ENCODE assay signal across 7 mouse cellular contexts in the genomic region with DNA sequence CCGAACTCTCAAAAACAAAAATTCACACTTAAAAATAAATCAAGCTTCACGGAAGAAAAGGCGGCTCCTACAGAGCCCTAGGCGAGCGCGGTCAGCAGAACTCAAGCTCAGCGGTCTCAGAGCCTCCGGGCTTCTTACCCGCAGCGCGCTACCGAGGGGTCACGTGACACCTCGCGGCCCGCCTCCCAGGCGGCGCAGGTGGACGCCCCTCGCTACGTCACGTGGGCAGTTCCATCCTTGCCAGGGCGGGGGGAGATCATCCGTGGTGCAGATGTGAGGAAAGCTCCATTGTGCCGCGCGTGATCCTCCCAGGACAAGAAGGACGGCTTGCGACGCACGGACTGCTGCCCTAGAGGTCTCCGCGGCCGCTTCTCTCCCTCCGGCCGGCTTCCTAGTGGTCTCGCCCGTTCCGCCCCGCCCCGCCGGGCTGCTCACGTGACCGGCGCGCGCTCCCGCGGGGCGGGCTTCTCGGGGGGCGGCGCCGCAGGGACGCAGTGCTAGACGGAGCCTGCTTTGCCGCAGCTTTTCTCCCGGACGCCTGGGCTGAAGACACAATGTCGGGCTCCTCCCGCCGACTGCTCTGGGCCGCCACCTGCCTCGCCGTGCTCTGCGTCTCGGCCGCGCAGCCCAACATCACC. TPM values are rescaled to one million over a fixed set of nuclear protein-coding genes. Genes with fewer than 3 reads are reported as not detected.
DNase-seq lines count a peak whose midpoint lies in the region; ATAC-seq lines count a peak whose summit lies in the region.

A gene (plus strand): TSS at position 434 of the 638 bp plus-strand sequence.

- intact Hi-C loops in left cerebral cortex, postnatal 36 days (cut with DNase I) = loop anchor here (2.0 to 10.0 kb wide), 3 partner anchors 164 to 756 kb away; a partner anchor contains a TSS

- under 1% methylated on average over 61 of the region's 69 CpGs for WGBS in intestine, embryonic 16.5 days
- under 1% methylated on average over 67 of the region's 69 CpGs for WGBS in midbrain, embryonic 11.5 days

- peak within 1 kb of the TSS; percentile 96 for H3K27ac ChIP-seq in intestine, embryonic 16.5 days (ENCODE audit: low read length)
- H3K27ac ChIP-seq in midbrain, embryonic 11.5 days (ENCODE audit: low read depth, low read length) = peak within 1 kb of the TSS; percentile 93

- H3K4me1 ChIP-seq in intestine, embryonic 16.5 days (ENCODE audit: control insufficient read depth, insufficient read depth, low read length) = peaks cover 16% of the 10 kb centered on the region
- H3K4me1 ChIP-seq in midbrain, embryonic 11.5 days (ENCODE audit: control insufficient read depth, insufficient read depth, low read length) = peaks cover 15% of the 10 kb centered on the region

- no peaks in the 10 kb centered on the region for H3K36me3 ChIP-seq in intestine, embryonic 16.5 days (ENCODE audit: control insufficient read depth, insufficient read depth, low read length)
- H3K36me3 ChIP-seq in midbrain, embryonic 11.5 days (ENCODE audit: control insufficient read depth, insufficient read depth, low read length) = no peaks in the 10 kb centered on the region

- peak within 1 kb of the TSS; percentile 80 for H3K4me2 ChIP-seq in intestine, embryonic 16.5 days (ENCODE audit: low read depth, low read length)
- H3K4me2 ChIP-seq in midbrain, embryonic 11.5 days = peak within 1 kb of the TSS; percentile 62

- H3K9ac ChIP-seq in intestine, embryonic 16.5 days (ENCODE audit: low read depth, low read length) = peak within 1 kb of the TSS; percentile 98
- peak within 1 kb of the TSS; percentile 94 for H3K9ac ChIP-seq in midbrain, embryonic 11.5 days (ENCODE audit: low read length)

- H3K27me3 ChIP-seq in intestine, embryonic 16.5 days (replicated peaks; ENCODE audit: control insufficient read depth, insufficient read depth, low read length) = no peaks in the 10 kb centered on the region
- H3K27me3 ChIP-seq in midbrain, embryonic 11.5 days (ENCODE audit: control insufficient read depth, insufficient read depth, low read length) = no peaks in the 10 kb centered on the region

- peak; percentile 94 for DNase-seq in adrenal gland, adult 2 months
- peak; percentile 91 for DNase-seq in embryo, embryonic 11.5 days (ENCODE audit: low read depth, low spot score)
- DNase-seq in gastrocnemius, postnatal 4 days (ENCODE audit: low spot score in 2 of 2) = peak; percentile 88 to 93
- DNase-seq in left cerebral cortex, postnatal 36 days (ENCODE audit: low spot score in 2 of 2) = peak; percentile 91 to 92
- peak; percentile 99 for DNase-seq in midbrain, embryonic 11.5 days (ENCODE audit: low spot score, missing footprints)
- peak; percentile 96 for DNase-seq in skeletal muscle tissue, adult 2 months (ENCODE audit: low read depth, low spot score)

- peak; percentile 96 for ATAC-seq in intestine, embryonic 16.5 days
- peak; percentile 94 for ATAC-seq in midbrain, embryonic 11.5 days (ENCODE audit: low FRiP score)

- no peaks in the 10 kb centered on the region for H3K9me3 ChIP-seq in intestine, embryonic 16.5 days (ENCODE audit: control insufficient read depth, low read length)
- no peaks in the 10 kb centered on the region for H3K9me3 ChIP-seq in midbrain, embryonic 11.5 days (ENCODE audit: control insufficient read depth, low read length)

- H3K4me3 ChIP-seq in intestine, embryonic 16.5 days (ENCODE audit: low read length) = peak within 1 kb of the TSS; percentile 95
- H3K4me3 ChIP-seq in midbrain, embryonic 11.5 days (ENCODE audit: low read depth, low read length) = peak within 1 kb of the TSS; percentile 90

RNA-seq across cellular contexts. Expression of the gene that starts here (rescaled TPM):
- 100 to 1,000 TPM; 205 to 282 TPM for total RNA-seq in adrenal gland, adult 2 months (2021)
- 124 and 127 TPM in 2 replicates for polyA plus RNA-seq in adrenal gland, adult 2 months (2012; rRNA removed)
- total RNA-seq in gastrocnemius, postnatal 4 days (2021) = 100 to 1,000 TPM; 221 to 227 TPM
- 186 and 195 TPM in 2 replicates for polyA plus RNA-seq in intestine, embryonic 16.5 days (2015; fragmentation: Nextera tagmentation; extraction: Ambion mirVana)
- 10 to 100 TPM; 59.0 to 64.6 TPM for total RNA-seq in left cerebral cortex, postnatal 36 days (2021)
- 112 and 126 TPM in 2 replicates for polyA plus RNA-seq in midbrain, embryonic 11.5 days (2014; fragmentation: Nextera tagmentation; extraction: Ambion mirVana)

Comparison
In these comparisons a context has a peak if more than half of its experiments do, and no peak if none do; other contexts are left out.
1. Peak in every context shown above with its lines: DNase-seq, ATAC-seq, H3K4me3 ChIP-seq and H3K27ac ChIP-seq.